Mouse (Mus musculus): ENCODE results near the gene Apobr. TPM values are rescaled to one million over a fixed set of nuclear protein-coding genes. Genes with fewer than 3 reads are reported as not detected.
A peak's percentile ranks its signal among the peaks of the same experiment; 100 is the strongest.

Apobr gene
- total and polyA plus RNA-seq, 3 experiments: 0.23 to 5.4 TPM; not detected in 1

- H3K4me3 ChIP-seq (ENCODE audit: control insufficient read depth in 1 of 2, insufficient read depth in 1 of 2, low read depth in 2 of 2, low read length in 2 of 2): peak overlapping the region; percentile 70 to 73
- no peaks in the 10 kb centered on the region for H3K9me3 ChIP-seq (replicated peaks; ENCODE audit: insufficient read depth, low read length)
- peak; percentile 65 for DNase-seq (ENCODE audit: low read depth, low spot score)
- H3K79me2 ChIP-seq (ENCODE audit: control insufficient read depth, insufficient read depth, low read length, poor library complexity): no peaks in the 10 kb centered on the region; the same call in 1 of the 2 replicates
- TF ChIP-seq EP300 (IDR thresholded peaks at IDR 0.05; ENCODE audit: low read depth in 1 of 2, low read length in 2 of 2) (no peak), TBP (IDR thresholded peaks at IDR 0.05; ENCODE audit: low read depth, low read length) (0 out of 2 replicates have a peak, but pooled peaks have one; percentile 25), MAX (IDR thresholded peaks at IDR 0.05; ENCODE audit: low read length) (peak; percentile 34; the same call in 1 of the 2 replicates), CHD2 (IDR thresholded peaks at IDR 0.05; ENCODE audit: low read length) (no peak), ETS1 (IDR thresholded peaks at IDR 0.05; ENCODE audit: low read depth, low read length) (0 out of 2 replicates have a peak, but pooled peaks have one; percentile 16), POLR2A (IDR thresholded peaks at IDR 0.05; ENCODE audit: control insufficient read depth in 1 of 2, insufficient read depth in 1 of 2, low read depth in 1 of 2, low read length in 2 of 2, poor library complexity in 1 of 2) (peak; percentile 48 to 55; a peak in 2 of 4 replicates), HCFC1 (IDR thresholded peaks at IDR 0.05; ENCODE audit: low read depth, low read length) (peak; percentile 32; the same call in 1 of the 2 replicates), RCOR1 (IDR thresholded peaks at IDR 0.05; ENCODE audit: low read depth, low read length) (no peak), SMC3 (IDR thresholded peaks at IDR 0.05; ENCODE audit: low read depth, low read length) (peak; percentile 12; the same call in 1 of the 2 replicates), CHD1 (IDR thresholded peaks at IDR 0.05; ENCODE audit: low read depth, low read length) (0 out of 2 replicates have a peak, but pooled peaks have one; percentile 1), NELFE (IDR thresholded peaks at IDR 0.05; ENCODE audit: low read depth, low read length) (peak; percentile 65), JUND (IDR thresholded peaks at IDR 0.05; ENCODE audit: low read depth, low read length) (no peak), ELF1 (IDR thresholded peaks at IDR 0.05; ENCODE audit: low read depth, low read length) (no peak), TCF12 (IDR thresholded peaks at IDR 0.05; ENCODE audit: low read depth, low read length) (0 out of 2 replicates have a peak, but pooled peaks have one; percentile 19), USF2 (IDR thresholded peaks at IDR 0.05; ENCODE audit: borderline replicate concordance in 1 of 2, insufficient read depth in 1 of 2, low read depth in 1 of 2, low read length in 2 of 2) (no peak), BHLHE40 (IDR thresholded peaks at IDR 0.05; ENCODE audit: borderline replicate concordance, low read depth, low read length) (no peak), MXI1 (IDR thresholded peaks at IDR 0.05; ENCODE audit: low read depth, low read length) (peak; percentile 30; the same call in 1 of the 2 replicates), TAL1 (IDR thresholded peaks at IDR 0.05; ENCODE audit: low read length) (no peak), CTCF (IDR thresholded peaks at IDR 0.05 in 2 of 3, conservative IDR thresholded peaks at IDR 0.05 in 1 of 3; ENCODE audit: control insufficient read depth in 1 of 3, insufficient read depth in 1 of 3, low read depth in 2 of 3, low read length in 3 of 3, poor library complexity in 1 of 3, severe bottlenecking in 1 of 3) (no peak), MAFK (IDR thresholded peaks at IDR 0.05; ENCODE audit: borderline replicate concordance, low read depth, low read length) (no peak), SIN3A (IDR thresholded peaks at IDR 0.05; ENCODE audit: low read length) (peak; percentile 48), NRF1 (IDR thresholded peaks at IDR 0.05; ENCODE audit: insufficient read depth, low read depth, low read length, poor library complexity, severe bottlenecking) (no peak), POLR2AphosphoS2 (IDR thresholded peaks at IDR 0.05; ENCODE audit: low read length) (no peak), UBTF (IDR thresholded peaks at IDR 0.05; ENCODE audit: borderline replicate concordance, insufficient read depth, low read depth, low read length) (no peak), ZNF384 (IDR thresholded peaks at IDR 0.05; ENCODE audit: low read depth, low read length) (no peak), KAT2A (conservative IDR thresholded peaks at IDR 0.05; ENCODE audit: low read depth, low read length) (no peak; the same call in 1 of the 2 replicates)
- H3K4me1 ChIP-seq (ENCODE audit: control insufficient read depth in 1 of 2, insufficient read depth in 2 of 2, low read length in 2 of 2): peaks cover 0 to 8% of the 10 kb centered on the region in 2 experiments; a peak in 2 of 4 replicates
- H3K27ac ChIP-seq (ENCODE audit: control insufficient read depth, low read depth, low read length): peak overlapping the region; percentile 5
- peak overlapping the region; percentile 85 for H3K9ac ChIP-seq (ENCODE audit: control insufficient read depth, low read depth, low read length, poor library complexity, severe bottlenecking)
- H3K36me3 ChIP-seq (ENCODE audit: control insufficient read depth in 1 of 2, insufficient read depth in 2 of 2, low read length in 2 of 2): peaks cover 0 to 9% of the 10 kb centered on the region in 2 experiments; a peak in 1 of 4 replicates
- H3K27me3 ChIP-seq (ENCODE audit: control insufficient read depth in 1 of 2, insufficient read depth in 2 of 2, low read length in 2 of 2): no peaks in the 10 kb centered on the region
Observed at GRCm38 (mm10) chr7:126535766-126536165, 49.0 kb upstream of the Apobr start.
